Mouse (Mus musculus) brown adipose tissue, adult 24 weeks (tissue): ENCODE data around the gene Gas7. TPM values are rescaled to one million over a fixed set of nuclear protein-coding genes. Genes with fewer than 3 reads are reported as not detected.

Experiments
- H3K27ac ChIP-seq: fragments of 200-500 bp; replicated peaks from 2 replicates; pipeline ENCODE4 v1.5.1; 2012; ENCODE audit warnings: low read depth, mild to moderate bottlenecking, low read length
- H3K4me1 ChIP-seq: fragments of 200-500 bp; 2 replicates; pipeline ENCODE4 v1.6.1; 2012; ENCODE audit warnings: low read length, mixed read lengths; ENCODE audit not compliant: control insufficient read depth, insufficient read depth, insufficient read length
- H3K4me3 ChIP-seq: fragments of 200-500 bp; 2 replicates; pipeline ENCODE4 v1.5.1; 2012; ENCODE audit warnings: low read depth, mild to moderate bottlenecking, low read length, moderate library complexity; ENCODE audit not compliant: insufficient read depth
- polyA plus RNA-seq: library from polyadenylated mRNA; stranded (reverse); fragments of >200 nt; gene quantifications from 2 replicates; pipeline ENCODE4 v1.2.4, GENCODE M21; 2012; ENCODE audit not compliant: missing spikeins, insufficient read depth, insufficient read length

Gene Gas7
- 7.5 and 10.8 TPM in 2 replicates for polyA plus RNA-seq

- no peaks in the 10 kb centered on the region; the same call in 1 of the 2 replicates for H3K4me1 ChIP-seq
- H3K4me3 ChIP-seq, result peak within 1 kb of the TSS; percentile 58
- no peak within 1 kb of the TSS for H3K27ac ChIP-seq
Measured at GRCm38 (mm10) chr11:67454874-67455526, at the start of gene Gas7. Gene Gas7, plus strand, starts transcription at chr11:67455437.

- Histone ChIP-seq H3K4me1 (no peaks in the 10 kb centered on the region), H3K27ac (no peak overlapping the region), H3K4me3 (no peak overlapping the region)
Measured at GRCm38 (mm10) chr11:67414346-67414940, 40.8 kb upstream of the Gas7 start.

DNA sequence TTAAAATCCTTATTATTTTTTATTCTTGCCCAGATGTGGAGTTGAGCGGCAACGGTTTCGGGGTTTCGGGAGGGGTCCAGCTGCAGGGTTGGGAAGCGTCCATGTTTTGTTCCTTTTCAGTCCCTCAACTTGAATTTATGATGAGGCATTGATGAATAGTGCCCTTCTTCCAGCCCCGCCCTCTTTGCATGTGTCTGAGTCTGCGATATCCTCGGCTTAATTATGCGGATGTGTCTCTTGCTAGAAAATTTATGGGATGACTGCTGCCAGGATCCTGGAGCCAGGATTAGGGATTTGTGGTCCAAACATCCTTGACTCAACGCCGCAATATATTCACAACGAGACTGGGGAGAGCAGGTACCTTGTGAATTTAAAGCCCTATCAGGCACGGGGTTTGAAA is 31.7 kb upstream of the Gas7 start:
- no peaks in the 10 kb centered on the region for H3K4me1 ChIP-seq
- H3K4me3 ChIP-seq, result no peak overlapping the region
- H3K27ac ChIP-seq, result no peak overlapping the region

DNA sequence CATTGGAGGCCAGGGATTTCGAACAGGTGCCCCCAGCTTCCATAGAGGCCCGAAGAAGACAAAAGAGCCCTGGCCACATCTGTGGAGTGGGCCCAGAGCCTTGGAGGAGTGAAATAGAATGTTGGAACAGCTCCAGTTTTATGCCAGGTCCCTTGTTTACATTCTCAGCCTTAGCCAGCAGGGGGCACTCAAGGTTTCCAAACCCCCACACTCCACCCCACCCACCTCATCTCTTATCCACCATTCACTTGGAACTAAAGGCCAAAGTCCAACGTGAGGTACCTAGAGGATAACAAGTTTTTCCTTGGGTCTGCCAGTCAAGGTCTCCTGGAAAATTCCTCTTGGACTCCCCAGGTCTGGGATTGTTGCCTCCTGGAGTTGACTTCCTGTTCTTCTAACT is 27.0 kb upstream of the Gas7 start:
- no peak overlapping the region for H3K4me3 ChIP-seq
- no peak overlapping the region for H3K27ac ChIP-seq
- H3K4me1 ChIP-seq, result no peaks in the 10 kb centered on the region

DNA sequence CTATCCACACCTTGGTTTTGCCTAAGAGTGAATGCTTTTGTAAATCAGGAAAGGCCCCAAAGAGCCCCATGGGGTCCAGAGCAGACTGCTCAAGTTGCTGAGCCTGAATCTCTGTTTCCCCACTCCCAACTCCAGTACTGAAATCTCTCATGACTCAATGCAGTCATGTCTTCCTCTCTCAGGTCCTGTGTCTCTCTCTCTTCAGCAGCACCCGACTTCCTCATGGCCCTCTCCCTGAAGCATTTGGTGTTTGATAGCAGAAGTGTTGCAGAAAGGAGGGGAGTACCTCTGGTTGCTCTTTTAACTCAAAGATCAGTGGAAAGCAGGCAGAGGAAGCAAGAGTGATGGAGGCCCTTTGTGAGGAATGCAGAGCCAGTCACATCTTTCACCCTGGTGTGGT is 25.4 kb upstream of the Gas7 start:
- Histone ChIP-seq H3K4me1 (no peaks in the 10 kb centered on the region), H3K4me3 (no peak overlapping the region), H3K27ac (no peak overlapping the region)

GRCm38 (mm10) chr11:67431116-67431645 is 24.1 kb upstream of the Gas7 start:
- Histone ChIP-seq H3K4me1 (no peaks in the 10 kb centered on the region), H3K27ac (no peak overlapping the region), H3K4me3 (no peak overlapping the region)

- no peaks in the 10 kb centered on the region for H3K4me1 ChIP-seq
- H3K27ac ChIP-seq, result no peak overlapping the region
Measured at GRCm38 (mm10) chr11:67431864-67432263, 23.4 kb upstream of the Gas7 start.

GRCm38 (mm10) chr11:67433763-67434162 is 21.5 kb upstream of the Gas7 start:
- H3K4me1 ChIP-seq, result no peaks in the 10 kb centered on the region
- no peak overlapping the region for H3K27ac ChIP-seq
- no peak overlapping the region for H3K4me3 ChIP-seq

More at GRCm38 (mm10) chr11:67431864-67432263, 23.4 kb upstream of the Gas7 start:
- H3K4me3 ChIP-seq, result no peak overlapping the region

DNA sequence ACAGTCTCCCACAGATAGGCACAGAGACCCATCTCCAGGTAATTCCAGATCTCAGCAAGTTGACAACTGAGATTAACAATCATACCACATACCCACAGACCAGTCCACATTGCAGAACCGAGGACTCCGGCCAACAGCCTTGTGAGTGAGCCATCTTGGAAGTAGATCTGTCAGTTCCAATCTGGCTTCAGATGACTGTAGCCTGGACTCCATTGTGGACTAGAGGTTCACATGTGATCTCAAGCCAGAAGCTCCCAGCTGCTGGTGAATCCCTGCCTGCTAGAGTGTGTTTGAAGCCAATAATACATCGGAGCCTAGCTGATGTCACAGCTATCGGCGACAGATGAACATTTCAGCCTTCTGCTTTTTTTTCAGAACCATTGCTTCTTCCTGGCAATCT is 16.5 kb upstream of the Gas7 start:
- Histone ChIP-seq H3K4me1 (no peaks in the 10 kb centered on the region), H3K4me3 (no peak overlapping the region), H3K27ac (no peak overlapping the region)

DNA sequence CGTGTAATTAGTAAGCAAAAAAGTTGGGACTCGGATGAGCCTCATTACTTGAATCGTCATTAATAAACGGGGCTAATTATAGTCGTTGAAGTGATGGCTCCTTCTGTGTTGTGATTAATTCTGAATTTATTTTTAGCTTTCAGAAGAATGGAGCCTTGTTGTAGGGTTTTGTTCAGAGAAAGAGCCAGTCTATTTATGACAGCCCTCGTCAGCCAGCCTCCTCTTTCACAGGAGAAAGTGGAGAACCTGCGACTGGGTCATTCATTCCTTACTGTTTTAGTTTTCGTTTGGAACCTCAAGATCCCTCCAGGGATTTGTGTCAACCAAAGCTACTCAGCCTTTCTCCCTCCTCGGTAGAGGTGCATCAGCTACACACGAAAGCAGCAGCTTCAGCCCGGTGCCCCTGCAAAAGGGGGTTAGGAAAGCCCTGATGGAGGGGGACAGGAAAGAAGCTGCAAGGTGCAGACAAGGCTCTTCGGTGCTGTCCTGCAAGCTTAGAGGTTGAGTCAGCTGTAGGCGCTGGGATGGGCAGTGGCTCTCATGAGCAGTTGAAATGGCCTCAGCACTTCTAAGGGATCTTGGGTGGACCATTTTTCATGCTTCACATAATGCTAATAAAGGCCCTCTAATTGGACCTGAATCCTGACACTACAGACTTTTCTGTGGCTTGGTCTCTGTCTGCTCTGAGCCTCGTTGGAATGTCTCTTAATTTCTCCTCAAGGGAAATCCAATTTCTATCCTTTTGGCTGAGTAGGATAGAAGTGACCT is 10.0 kb upstream of the Gas7 start:
- no peak overlapping the region for H3K27ac ChIP-seq
- H3K4me3 ChIP-seq, result no peak overlapping the region
- H3K4me1 ChIP-seq, result no peaks in the 10 kb centered on the region

GRCm38 (mm10) chr11:67451525-67451924 is 3.7 kb upstream of the Gas7 start:
- no peak overlapping the region for H3K27ac ChIP-seq
- H3K4me1 ChIP-seq, result no peaks in the 10 kb centered on the region; the same call in 1 of the 2 replicates
- no peak overlapping the region for H3K4me3 ChIP-seq

- no peak overlapping the region for H3K27ac ChIP-seq
- H3K4me3 ChIP-seq, result peak overlapping the region; percentile 58
- H3K4me1 ChIP-seq, result no peaks in the 10 kb centered on the region; the same call in 1 of the 2 replicates
Measured at GRCm38 (mm10) chr11:67455527-67455981, 317 bp downstream of the Gas7 start.

DNA sequence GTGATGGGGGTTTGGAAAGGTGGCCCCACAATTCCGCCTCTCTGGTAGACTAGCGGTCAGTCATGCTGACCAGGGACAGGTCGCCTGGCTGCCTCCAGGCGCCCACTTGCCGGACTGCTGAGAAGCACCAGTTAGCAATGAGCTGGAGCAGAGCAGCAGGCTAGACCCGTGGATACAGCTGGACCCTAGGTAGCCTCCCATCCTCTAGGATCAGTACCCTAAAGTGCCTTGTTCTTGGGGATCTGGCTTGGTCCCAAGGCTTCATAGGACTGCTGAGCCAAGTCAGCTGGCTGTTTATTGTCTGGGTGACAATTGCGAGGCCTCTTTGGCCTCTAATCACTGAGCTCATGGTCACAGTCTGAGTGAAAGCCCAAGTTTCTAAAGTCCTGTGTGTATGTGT is 792 bp downstream of the Gas7 start:
- peak overlapping the region; percentile 58 for H3K4me3 ChIP-seq
- H3K4me1 ChIP-seq, result no peaks in the 10 kb centered on the region; the same call in 1 of the 2 replicates
- H3K27ac ChIP-seq, result no peak overlapping the region

- peaks cover 3% of the 10 kb centered on the region; the same call in 1 of the 2 replicates for H3K4me1 ChIP-seq
- no peak overlapping the region for H3K4me3 ChIP-seq
- no peak overlapping the region for H3K27ac ChIP-seq
Measured at GRCm38 (mm10) chr11:67458171-67458570, 2.9 kb downstream of the Gas7 start.

DNA sequence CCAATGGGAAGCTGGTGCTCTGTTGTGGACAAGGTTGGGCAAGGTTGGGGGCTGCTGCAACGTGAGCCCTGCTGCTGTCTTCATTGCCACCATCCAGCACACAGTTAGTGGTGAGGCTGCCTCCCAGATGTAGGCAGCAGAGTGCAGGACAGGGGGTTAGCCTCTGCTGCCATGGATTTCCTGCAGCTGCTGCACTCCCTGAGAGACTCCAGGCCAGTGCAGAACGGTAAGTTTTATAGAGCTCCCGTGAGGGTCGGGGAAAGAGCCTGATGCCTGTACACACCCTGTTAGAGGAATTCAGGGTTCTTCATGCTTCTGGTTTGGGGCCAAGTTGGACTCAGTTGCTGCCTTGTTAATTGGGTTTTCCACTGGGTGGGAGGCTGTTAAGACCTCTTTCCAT is 11.9 kb downstream of the Gas7 start:
- Histone ChIP-seq H3K4me3 (no peak overlapping the region), H3K27ac (no peak overlapping the region), H3K4me1 (peaks cover 3% of the 10 kb centered on the region; the same call in 1 of the 2 replicates)
